Mouse (Mus musculus): ENCODE results near the gene Tmprss12.
A peak's percentile ranks its signal among the peaks of the same experiment; 100 is the strongest.
"Not testable (repeated sequence)": the region's sequence is repeated elsewhere in the genome, so short reads cannot be mapped to it uniquely, and the experiment has no call there.

Gene Tmprss12

DNA sequence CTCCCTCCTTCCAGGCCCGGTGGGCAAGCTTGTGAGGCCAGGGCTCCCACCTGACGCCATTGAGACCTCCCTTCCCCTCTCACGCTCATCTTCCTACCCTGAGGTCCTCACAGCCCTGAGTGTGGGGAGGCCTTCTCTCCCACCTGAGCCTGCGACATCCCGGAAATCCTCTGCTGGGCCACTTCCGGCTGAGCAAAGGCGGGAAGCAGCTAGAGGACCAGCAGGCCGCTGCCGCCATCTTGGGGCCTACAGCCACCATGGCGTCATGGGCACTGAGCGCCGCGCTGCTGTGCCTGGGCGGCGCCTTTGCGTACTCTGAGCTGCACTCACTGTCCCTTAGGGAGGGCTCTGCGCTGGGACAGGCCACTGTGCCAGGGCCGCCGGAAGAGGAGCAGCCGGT is at the start of gene Tmprss12:
TSS of gene Tmprss12 (plus strand) at position 212 of the 400 bp plus-strand sequence.
- DNase-seq (ENCODE audit: low read depth): no peak

DNA sequence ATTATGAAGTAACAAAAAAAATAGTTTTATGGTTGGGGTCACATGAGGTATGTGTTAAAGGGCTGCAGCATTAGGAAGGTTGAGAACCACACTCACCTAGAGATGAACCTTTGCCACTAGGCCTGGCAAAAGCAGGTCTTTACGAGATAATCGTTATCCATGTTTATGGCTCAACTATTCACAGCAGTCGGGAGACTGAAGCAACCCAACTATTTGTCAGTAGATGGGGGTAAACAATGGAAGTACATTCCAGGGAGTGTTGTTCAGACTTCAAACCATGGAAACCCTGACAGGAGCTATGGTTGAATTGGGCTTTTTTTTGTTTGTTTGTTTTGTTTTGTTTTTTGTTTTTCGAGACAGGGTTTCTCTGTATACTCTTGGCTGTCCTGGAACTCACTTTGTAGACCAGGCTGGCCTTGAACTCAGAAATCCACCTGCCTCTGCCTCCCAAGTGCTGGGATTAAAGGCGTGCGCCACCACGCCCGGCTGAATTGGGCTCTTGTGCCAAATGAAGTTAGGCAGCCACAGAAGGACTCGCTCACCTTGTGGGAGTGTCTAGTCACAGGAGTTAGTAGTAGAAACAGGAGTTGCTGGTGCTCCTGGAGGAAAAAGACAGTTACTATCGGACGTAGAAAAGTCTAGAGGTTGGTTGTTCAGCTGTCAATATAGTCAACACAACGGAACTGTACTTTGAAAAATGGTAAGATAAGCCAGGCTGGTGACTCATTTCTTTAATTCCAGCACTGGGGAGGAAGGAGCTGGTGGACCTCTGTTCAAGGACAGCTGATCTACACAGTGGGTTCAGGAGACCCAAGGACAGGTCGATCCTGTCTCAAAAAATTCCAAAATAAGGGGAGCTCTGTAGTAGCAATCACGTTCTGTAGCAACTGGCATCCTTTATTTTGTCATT is 48.8 kb upstream of the Tmprss12 start:
- no peak for DNase-seq (ENCODE audit: low read depth)

DNA sequence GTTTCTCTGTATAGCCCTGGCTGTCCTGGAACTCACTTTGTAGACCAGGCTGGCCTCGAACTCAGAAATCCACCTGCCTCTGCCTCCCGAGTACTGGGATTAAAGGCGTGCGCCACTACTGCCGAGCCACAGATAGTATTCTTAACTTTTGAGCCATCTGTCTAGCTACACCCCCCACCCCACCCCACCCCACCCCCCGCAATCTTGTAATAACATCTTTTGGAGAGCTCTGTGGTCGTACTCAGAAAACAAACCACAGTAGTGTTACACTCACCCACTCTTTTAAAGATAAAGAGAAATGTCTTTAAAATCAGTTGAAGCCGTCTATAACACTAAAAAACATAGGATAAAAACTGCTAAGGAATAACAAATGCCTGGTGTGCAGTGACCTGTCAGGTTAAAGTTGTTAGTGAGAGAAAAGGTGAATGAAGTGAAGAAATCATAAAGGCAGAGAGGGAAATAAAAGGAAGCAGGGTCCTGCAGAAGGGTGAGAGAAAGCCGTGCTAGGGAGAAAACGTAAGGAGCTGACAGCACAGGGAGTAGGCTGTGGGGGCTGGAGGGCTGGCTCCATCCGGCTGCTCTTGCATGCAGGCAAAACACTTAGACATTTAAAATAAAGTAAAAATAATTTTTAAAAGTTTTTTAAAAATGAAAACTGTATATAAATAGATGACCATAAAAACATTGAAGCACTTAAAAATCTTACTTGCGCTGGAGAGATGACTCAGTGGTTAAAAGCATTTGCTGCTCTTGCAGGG is 45.2 kb upstream of the Tmprss12 start:
- DNase-seq (ENCODE audit: low read depth): no peak

DNA sequence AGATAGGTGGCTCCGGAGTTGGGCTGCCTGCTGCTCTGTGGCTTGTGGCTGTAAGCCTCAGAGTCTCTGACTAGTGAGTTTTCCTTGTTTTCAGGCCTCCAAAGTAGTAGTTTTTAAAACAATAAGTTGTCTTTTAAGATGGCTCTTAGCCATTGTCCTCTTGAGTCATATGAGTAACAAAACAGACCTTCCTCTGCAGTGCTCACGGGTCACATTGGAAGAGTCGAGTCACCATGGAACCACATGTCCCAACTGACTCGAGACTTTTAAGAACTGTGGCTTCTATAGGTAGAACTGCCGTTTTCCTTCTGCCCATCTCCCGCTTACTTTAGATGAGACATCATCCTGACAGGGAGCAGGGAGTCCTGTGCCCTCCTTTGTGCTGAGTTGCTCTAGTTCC is 43.7 kb upstream of the Tmprss12 start:
- DNase-seq (ENCODE audit: low read depth): no peak

DNA sequence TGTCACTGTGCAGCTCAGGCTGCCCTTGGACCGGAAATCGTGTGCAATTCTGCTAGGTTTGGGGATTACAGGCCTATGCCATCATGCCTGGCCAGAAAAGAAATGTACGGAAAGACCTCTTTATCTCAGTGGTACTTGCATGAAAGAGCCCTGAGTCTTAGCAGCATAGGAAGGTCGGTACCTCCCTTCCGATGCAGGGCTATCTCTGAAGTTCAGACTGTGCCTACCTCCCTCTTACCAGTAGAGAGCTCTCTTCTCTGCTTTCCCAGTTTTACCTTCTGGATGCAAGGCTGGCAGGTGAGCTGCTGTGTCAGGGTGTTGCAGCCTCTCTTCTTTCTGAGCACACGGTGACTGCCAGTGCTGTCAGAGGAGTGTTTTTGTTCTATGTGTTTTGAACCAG is 38.9 kb upstream of the Tmprss12 start:
- no peak for DNase-seq (ENCODE audit: low read depth)

DNA sequence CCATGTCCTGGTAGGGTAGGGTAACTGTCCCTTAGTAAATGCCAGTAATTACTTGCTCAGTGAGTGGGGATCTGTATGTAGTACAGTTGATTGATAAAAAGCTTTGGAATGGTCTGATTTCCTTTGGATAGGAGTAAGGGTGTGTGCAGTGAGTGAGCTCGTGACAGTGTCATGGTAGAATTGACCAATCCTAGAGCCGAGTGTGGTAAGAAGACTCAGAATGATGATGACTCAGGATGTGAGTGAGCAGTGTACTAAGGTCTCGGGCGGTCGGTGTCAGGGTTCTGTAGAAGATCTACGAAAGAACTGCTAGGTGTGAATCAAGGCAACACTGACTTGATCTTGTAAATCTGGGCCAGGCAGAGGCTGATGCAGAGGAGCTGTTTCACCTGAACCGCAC is 34.7 kb upstream of the Tmprss12 start:
- DNase-seq (ENCODE audit: low read depth): no peak

DNA sequence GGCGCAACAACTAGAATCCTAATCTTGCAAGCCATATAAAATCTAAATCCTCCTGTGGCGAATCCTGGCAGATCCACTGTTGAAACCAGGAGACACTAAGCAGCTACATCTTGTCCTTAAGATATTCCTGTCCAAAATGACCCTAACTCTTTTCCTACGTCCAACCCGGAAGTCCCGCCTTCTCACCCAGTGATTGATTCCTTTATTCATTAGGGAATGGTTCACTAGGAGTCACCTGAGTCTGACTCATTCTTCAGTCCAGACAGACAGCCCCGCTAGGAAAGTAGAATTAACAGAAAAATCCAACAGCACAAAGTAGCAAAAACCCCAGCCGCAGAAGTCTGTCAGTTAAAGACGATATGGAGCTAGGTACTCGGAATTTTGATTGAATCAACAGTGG is 33.3 kb upstream of the Tmprss12 start:
- no peak for DNase-seq (ENCODE audit: low read depth)

DNA sequence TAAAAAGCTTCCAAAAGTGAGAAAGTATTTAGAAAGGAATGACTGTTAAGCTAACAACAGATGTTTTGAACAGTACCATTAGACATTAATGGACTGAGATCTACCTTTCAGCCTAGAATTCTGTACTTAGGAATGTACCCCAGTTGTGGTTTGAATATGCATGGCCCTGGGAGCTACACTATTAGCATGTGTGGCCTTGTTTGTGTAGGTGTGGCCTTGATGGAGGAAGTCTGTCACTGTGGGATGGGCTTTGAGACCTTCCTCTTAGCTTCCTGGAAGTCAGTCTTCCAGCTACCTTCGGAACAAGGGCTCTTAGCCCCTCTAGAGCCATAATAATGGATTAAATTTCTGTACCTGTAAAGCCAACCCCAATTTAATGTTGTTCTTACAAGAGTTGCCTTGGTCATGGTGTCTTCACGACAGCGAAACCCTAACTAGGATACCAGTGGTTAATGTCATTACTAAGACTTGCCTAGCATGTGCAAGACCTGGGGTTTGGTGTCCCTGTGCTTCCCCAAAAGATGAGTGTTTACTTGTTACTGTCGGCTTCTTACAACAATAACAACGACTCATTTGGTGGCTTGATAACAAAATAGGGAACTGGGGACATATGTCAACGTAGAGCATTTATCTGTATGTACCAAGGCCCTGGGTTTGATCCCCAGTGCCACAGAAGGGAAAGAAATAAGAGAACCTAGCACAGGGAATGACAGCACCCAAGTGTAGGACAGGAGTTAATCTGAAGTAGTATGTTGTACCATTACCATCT is 31.8 kb upstream of the Tmprss12 start:
- no peak for DNase-seq (ENCODE audit: low read depth)

DNA sequence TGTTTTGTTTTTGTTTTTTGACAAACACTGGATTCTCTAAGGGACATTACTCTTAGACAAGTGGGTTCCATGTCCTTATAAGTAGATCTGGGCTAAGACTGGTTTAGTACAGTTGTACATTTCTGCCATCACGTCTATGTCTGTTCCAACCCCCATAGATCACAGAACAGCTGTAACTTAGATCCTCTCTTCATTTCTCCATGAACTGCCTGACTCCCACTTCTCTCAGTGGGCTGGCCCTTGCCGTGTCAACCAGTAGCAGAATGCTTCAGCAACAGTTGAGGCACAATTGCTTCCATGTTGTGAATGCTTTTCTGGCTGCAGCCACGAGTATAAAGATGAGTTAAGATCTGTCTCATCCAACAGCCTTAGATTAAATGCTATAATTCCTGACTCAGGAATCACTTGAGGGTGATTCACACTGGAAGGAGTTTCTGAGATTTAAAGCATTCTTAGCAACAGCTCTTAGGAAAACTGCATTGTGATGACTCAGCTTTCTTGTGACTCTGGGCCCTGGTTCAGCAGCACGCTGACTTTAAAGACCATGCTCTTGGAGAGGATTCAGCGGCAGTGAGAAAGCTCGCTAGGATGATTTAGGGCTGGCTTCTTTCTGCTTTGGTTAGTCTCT is 29.4 kb upstream of the Tmprss12 start:
- no peak for DNase-seq (ENCODE audit: low read depth)

DNA sequence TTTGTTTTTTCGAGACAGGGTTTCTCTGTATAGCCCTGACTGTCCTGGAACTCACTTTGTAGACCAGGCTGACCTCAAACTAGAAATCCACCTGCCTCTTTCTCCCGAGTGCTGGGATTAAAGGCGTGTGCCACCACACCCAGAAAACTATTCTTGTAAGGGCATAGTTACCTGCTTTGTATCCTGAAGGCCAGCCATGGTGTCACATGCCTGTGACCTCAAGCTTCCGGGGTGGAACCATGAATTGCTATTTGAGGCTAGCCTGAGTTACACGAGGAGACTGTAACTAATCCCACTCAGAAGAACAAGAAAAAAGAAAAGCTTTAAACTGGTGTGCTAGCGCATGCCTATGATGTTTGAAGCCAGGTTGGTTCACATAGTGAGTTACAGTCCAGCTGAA is 24.3 kb upstream of the Tmprss12 start:
- no peak for DNase-seq (ENCODE audit: low read depth)

DNA sequence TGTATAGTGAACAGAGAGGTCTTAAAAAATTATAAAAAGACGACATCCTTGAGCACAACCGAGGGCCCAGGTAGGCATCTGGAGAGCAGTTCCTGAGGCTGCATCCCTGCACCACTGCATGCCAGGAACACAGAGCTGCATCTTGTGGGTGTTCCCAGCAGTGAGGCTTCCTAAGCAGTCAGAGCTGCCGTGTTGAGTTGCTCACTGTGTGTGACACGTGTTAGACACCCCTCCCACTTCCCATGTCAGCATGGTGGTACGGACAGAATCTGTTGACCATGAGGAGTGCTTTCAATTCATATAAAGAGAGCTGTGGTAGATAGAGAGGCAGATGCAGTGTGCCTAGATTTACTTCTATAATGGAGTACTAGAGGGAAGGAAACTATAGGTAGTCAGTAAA is 23.3 kb upstream of the Tmprss12 start:
- DNase-seq (ENCODE audit: low read depth): no peak

DNA sequence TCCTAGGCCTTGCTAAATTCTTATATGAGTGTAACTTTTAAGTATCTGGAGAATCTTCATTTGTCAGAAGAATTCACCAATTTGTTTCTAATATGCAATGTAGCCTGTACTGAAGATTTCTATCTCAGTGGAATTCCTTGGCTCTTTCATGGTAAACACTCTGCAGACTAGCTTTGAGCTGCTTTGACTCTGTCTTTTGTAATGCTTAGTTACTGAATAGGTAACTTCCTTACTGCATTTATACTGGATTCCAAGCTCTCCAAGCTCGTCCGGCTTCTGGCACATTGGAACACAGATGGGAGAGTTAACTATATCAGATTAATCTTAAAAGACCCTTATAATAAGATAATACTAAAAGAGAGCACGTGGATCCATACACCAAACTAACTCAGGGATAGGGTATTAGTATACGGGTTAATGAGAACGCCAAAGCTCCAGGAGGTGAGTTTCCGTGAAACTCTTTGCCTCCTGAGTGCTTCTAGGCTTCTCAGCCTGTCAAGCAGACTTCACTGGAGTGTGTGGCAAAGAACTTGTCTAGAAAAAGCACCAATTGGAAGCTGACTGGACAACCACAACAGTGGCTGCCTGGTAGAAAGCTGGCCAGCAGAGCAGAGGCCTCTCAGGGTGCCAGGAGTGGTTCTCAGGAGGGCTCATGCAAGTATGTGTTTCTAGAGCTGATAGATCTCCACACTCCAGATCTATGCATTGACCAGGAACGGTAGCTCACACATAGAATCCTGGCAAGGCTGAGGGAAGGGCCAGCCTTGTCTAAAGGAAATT is 21.8 kb upstream of the Tmprss12 start:
- DNase-seq (ENCODE audit: low read depth): no peak

DNA sequence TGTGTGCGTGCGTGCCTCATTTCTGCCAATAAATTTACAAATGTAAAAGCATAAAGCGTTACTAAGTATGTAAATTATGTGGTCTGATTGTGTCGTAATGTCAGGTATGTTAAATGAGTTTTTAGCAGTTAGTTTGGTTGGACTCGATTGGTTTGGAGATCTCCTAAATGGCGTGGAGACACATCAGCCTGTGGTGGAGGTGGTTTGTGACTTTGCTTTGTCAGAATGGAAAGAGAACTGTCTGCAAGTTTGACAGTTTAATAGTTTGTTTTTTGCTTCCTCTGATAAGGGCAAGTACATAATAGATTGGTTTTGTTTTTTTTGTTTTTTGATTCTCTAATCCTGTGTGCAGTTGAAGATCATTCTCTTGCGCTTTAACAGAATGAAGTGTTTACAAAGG is 20.3 kb upstream of the Tmprss12 start:
- not testable (repeated sequence) for DNase-seq (ENCODE audit: low read depth)

DNA sequence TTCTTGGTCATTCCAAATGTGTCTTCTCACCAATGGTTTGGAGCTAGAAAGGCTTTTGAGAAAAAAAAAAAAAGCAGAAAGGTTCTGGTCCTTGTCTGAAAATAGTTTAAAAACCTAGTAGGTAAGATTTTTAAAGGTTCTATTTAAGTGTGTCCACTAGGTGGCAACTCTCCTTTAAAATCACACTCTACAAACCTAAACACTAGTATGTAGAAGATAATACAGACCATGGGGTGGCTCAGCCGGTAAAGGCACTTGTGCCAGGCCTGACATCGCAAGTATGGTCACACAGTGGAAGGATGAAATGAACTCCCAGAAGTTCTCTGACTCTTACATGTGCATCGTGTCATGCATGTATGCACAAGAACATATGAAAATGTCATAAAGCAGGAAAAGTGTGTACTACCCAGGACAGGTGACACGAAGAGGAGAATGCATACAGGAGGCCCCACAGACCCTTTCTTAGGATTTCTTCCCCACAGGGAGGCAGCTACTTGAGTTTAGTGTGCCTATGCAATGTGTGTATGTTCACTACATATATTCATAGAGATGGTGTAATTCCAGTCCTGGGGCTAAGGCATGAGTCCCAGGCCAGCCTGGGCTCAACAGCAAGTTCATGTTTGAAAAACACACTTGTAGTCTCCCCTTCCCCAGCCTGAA is 17.3 kb upstream of the Tmprss12 start:
- peak; percentile 46 for DNase-seq (ENCODE audit: low read depth)

DNA sequence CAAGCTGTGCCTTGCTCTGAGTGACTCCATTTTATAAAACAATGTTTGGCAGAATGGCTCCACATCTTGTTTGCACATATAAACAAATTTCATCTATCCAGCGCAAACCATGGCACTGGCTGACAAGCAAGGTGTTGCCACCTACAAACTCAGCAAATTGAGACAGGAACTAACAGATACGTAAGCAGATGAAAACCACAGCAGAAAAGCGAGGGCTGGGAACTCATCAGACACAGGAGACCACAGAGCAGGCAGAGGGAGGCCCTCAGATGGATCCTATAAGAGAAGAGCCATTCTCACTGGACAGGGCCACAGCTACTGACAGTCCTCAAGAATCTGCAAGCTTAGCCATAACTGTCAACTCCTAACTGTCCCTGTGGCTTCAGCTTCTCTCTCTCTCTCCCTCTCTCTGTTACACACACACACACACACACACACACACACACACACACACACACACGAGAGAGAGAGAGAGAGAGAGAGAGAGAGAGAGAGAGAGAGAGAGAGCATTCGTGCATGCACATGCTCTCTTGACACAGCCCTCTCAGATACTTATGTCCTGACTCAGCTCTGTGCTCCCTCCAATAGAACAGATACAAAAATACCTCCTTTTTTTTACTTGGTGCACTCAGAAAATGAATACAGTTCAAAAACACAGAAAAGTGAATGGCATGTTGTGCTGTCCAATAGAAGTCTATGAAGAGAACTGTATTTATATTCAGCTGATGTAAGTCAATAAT is 14.9 kb upstream of the Tmprss12 start:
- DNase-seq (ENCODE audit: low read depth): peak; percentile 20

DNA sequence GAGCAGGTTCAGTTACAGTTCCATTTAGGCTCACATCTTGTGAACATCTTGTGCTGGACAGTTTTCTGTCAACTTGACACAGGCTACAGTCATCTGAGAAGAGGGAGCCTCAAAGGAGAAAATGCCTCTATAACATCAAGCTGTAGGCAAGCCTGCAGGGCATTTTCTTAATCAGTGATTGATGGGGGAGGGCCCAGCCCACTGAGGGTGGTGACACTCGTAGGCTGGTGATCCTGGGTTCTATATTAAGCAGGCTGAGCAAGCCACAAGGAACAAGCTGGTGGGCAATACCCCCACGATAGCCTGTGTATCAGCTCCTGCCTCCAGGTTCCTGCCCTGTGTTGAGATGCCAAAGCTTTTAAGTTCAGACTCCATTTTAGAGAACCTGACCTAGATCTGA is 11.7 kb upstream of the Tmprss12 start:
- DNase-seq (ENCODE audit: low read depth): no peak

DNA sequence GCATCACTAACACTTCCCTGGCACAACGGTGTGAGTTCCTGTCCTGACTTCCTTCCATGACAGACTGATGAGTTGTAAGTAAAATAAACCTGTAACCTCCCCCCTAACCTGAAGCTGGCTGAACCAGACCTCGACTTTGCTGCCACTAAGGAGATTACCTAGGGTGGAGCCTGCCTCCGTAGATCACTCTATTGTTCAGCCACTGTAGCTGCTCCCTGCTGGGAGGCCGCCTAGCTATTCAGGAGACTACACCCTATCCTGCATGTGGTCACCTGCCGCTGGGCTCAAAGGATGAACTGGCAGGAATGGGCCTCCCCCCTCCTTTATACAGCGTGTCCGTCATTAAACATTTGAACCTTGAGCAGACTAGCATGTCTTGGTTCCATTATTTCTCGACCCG is 10.9 kb upstream of the Tmprss12 start:
- no peak for DNase-seq (ENCODE audit: low read depth)

DNA sequence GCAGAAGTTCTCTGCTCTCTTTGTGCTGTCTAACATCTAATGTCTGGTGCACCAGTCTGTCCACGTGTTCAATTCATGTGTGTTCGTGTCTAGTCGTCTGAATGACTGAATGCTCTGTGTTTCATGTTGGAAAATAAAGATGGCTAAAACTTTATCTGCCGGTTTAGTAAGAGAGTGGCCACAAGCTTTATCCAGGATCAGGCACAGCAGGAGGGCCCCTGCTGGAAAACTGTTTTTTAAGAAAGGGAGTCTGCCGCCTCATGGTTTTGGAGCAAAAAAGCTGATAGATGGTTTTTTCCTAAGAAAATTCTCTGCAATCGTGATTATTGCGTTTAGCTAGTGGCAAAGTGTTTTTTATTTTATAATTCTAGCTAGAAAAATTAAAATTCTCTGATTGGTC is 10.0 kb upstream of the Tmprss12 start:
- DNase-seq (ENCODE audit: low read depth): not testable (repeated sequence)

DNA sequence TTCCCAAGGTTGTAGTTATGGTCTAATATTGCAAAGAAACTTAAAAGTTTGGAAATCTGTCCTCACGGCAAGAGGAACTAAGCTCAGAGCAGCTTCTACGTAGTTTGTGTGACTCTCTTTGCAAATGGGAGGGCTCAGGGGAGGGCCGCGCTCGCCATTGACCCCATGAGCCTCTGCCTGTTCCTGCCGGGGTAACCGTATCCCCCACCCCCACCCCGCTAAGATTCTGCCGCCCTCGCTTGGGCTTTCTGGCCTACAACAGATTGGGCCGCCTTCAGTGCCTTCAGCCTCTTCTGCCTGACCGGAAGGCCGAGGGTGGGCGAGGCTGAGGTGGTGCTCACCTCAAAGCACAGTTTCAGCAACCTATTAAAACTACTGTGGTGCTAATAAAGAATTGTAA is 9.2 kb upstream of the Tmprss12 start:
- no peak for DNase-seq (ENCODE audit: low read depth)

DNA sequence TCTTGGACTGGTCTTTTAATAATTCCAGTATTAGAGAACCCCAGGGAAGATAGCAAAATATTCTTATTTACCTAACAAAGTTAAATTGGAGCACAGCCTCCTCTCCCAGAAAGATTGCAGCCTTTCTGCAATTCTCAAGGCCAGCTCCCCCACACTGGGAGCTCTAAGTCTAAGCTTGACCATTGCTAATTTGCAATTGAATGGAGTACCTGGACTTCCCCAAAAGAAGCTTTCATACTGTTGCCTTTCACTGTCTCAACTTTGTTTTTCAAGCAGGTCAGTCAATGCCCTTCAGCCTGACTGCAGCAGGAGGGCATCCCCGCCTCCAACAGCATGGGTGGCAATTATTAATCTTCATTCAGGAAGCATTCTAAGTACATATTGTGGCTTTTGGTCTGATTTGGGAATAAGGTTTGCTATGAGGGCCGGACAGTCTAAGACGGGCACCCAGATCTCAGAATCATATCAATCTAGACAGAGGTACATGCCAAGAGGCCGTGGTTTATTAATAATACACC is 6.8 kb upstream of the Tmprss12 start:
- DNase-seq (ENCODE audit: low read depth): not testable (repeated sequence)

Data from induced T-regulatory cell, adult 2 months (primary cell).